Mouse (Mus musculus) lung, postnatal 0 days (tissue): ENCODE results near the gene Man1b1. TPM values are rescaled to one million over a fixed set of nuclear protein-coding genes. Genes with fewer than 3 reads are reported as not detected.

ENCODE experiments used
- ATAC-seq: fragments of 200-750 bp; cut with Nextera tagmentation; 2 replicates; pipeline ENCODE4 v1.8.0; 2017; ENCODE audit warnings: moderate library complexity
- DNase-seq: peaks from one replicate; pipeline ENCODE4 v3.0.0-alpha.2; 2016; ENCODE audit warnings: low spot score
- H3K27ac ChIP-seq: fragments of 300-500 bp; sonication (generic); 2 replicates; pipeline ENCODE4 v1.5.1; 2014; ENCODE audit warnings: antibody characterized with exemption, mild to moderate bottlenecking, low read length, mixed read lengths
- H3K27me3 ChIP-seq: fragments of 300-500 bp; sonication (generic); replicated peaks from 2 replicates; pipeline ENCODE4 v1.6.1; 2014; ENCODE audit warnings: low read length, mixed read lengths; ENCODE audit not compliant: insufficient read depth
- H3K36me3 ChIP-seq: fragments of 300-500 bp; sonication (generic); 2 replicates; pipeline ENCODE4 v1.6.1; 2014; ENCODE audit warnings: low read length, mixed read lengths; ENCODE audit not compliant: insufficient read depth
- H3K4me1 ChIP-seq: fragments of 300-500 bp; sonication (generic); 2 replicates; pipeline ENCODE4 v1.6.1; 2014; ENCODE audit warnings: antibody characterized with exemption, low read depth, low read length, mixed read lengths; ENCODE audit not compliant: insufficient read depth
- H3K4me2 ChIP-seq: fragments of 300-500 bp; sonication (generic); replicated peaks from 2 replicates; pipeline ENCODE4 v1.6.1; 2014; ENCODE audit warnings: low read depth, mild to moderate bottlenecking, low read length, moderate library complexity, mixed read lengths
- H3K4me3 ChIP-seq: fragments of 300-500 bp; sonication (generic); 2 replicates; pipeline ENCODE4 v1.5.1; 2014; ENCODE audit warnings: low read depth, low read length
- H3K9ac ChIP-seq: fragments of 300-500 bp; sonication (generic); replicated peaks from 2 replicates; pipeline ENCODE4 v1.6.1; 2014; ENCODE audit warnings: low read depth, mild to moderate bottlenecking
- H3K9me3 ChIP-seq: fragments of 300-500 bp; sonication (generic); 2 replicates; pipeline ENCODE4 v1.6.1; 2016; ENCODE audit warnings: low read length, mixed read lengths
- CTCF ChIP-seq: IDR thresholded peaks from 2 replicates; pipeline ENCODE4 v1.5.1; 2016; ENCODE audit warnings: antibody characterized with exemption, mild to moderate bottlenecking
- EP300 ChIP-seq: IDR thresholded peaks from 2 replicates; pipeline ENCODE4 v1.6.1; 2016; ENCODE audit warnings: antibody characterized with exemption, mild to moderate bottlenecking, control low read depth
- WGBS: fragments of 180-500 bp; shearing (Covaris S2); extraction: QIAGEN DNeasy Blood & Tissue Kit; methylation state at CpG from one replicate; pipeline ENCODE4 v1.1.7; 2014; 5-methylcytosine and 5-hydroxymethylcytosine counted together
- polyA plus RNA-seq: library from polyadenylated mRNA; unstranded; fragments of >200 nt; fragmentation: Nextera tagmentation; extraction: Ambion mirVana; gene quantifications from 2 replicates; pipeline ENCODE4 v1.2.1, GENCODE M21; 2015

Gene Man1b1
- polyA plus RNA-seq, 1 experiment from 2014 or later: 36.8 TPM

GRCm38 (mm10) chr2:25318119-25318966, 13.8 kb upstream of the Man1b1 start:
- TF ChIP-seq CTCF: no peak
- ATAC-seq (no peak), DNase-seq (no peak)
- no peak overlapping the region for H3K9ac ChIP-seq
- H3K27ac ChIP-seq: no peak overlapping the region
- H3K36me3 ChIP-seq: no peaks in the 10 kb centered on the region
- peak overlapping the region; percentile 33 for H3K4me2 ChIP-seq
- H3K9me3 ChIP-seq: no peaks in the 10 kb centered on the region
- H3K4me1 ChIP-seq: no peaks in the 10 kb centered on the region
- 4% methylated on average over 31 of the region's 31 CpGs for WGBS
- H3K27me3 ChIP-seq: peaks cover 8% of the 10 kb centered on the region
- no peak overlapping the region for H3K4me3 ChIP-seq

- TF ChIP-seq CTCF (no peak), EP300 (no peak)
- DNase-seq (peak; percentile 59), ATAC-seq (peak; percentile 55)
- WGBS: 11% methylated on average over 58 of the region's 58 CpGs
- Histone ChIP-seq H3K27me3 (peaks cover 8% of the 10 kb centered on the region), H3K9me3 (no peaks in the 10 kb centered on the region), H3K4me2 (peak within 1 kb of the TSS; percentile 33), H3K27ac (no peak within 1 kb of the TSS), H3K4me3 (no peak within 1 kb of the TSS), H3K9ac (no peak within 1 kb of the TSS), H3K4me1 (no peaks in the 10 kb centered on the region), H3K36me3 (no peaks in the 10 kb centered on the region)
Measured at GRCm38 (mm10) chr2:25318971-25319773, 13.0 kb upstream of the Man1b1 start, which contains the start of gene Grin1. Gene Grin1, minus strand, starts transcription at chr2:25319187.

GRCm38 (mm10) chr2:25320084-25320483, 12.1 kb upstream of the Man1b1 start:
- H3K36me3 ChIP-seq: no peaks in the 10 kb centered on the region
- DNase-seq (no peak), ATAC-seq (no peak)
- H3K4me1 ChIP-seq: no peaks in the 10 kb centered on the region
- H3K27ac ChIP-seq: no peak overlapping the region
- H3K9ac ChIP-seq: no peak overlapping the region
- 33% methylated on average over 2 of the region's 2 CpGs for WGBS
- no peak overlapping the region for H3K4me3 ChIP-seq
- no peak overlapping the region for H3K4me2 ChIP-seq
- TF ChIP-seq EP300 (no peak), CTCF (no peak)
- H3K27me3 ChIP-seq: peaks cover 8% of the 10 kb centered on the region
- H3K9me3 ChIP-seq: no peaks in the 10 kb centered on the region

GRCm38 (mm10) chr2:25326036-25326435, 6.1 kb upstream of the Man1b1 start:
- ATAC-seq: no peak
- WGBS: 75% methylated on average over 2 of the region's 2 CpGs

GRCm38 (mm10) chr2:25328440-25328839, 3.7 kb upstream of the Man1b1 start:
- Histone ChIP-seq H3K27me3 (no peaks in the 10 kb centered on the region), H3K27ac (no peak overlapping the region), H3K4me2 (no peak overlapping the region), H3K9ac (no peak overlapping the region), H3K9me3 (no peaks in the 10 kb centered on the region), H3K36me3 (no peaks in the 10 kb centered on the region), H3K4me1 (peaks cover 5% of the 10 kb centered on the region), H3K4me3 (no peak overlapping the region)
- DNase-seq: peak; percentile 45
- no peak for ATAC-seq
- TF ChIP-seq EP300 (no peak), CTCF (peak; percentile 73)
- 34% methylated on average over 7 of the region's 7 CpGs for WGBS

More at GRCm38 (mm10) chr2:25326036-25326435, 6.1 kb upstream of the Man1b1 start:
- Histone ChIP-seq H3K4me3 (no peak overlapping the region), H3K27me3 (no peaks in the 10 kb centered on the region), H3K27ac (no peak overlapping the region), H3K9me3 (no peaks in the 10 kb centered on the region), H3K36me3 (no peaks in the 10 kb centered on the region), H3K4me1 (no peaks in the 10 kb centered on the region), H3K9ac (no peak overlapping the region), H3K4me2 (no peak overlapping the region)
- DNase-seq: no peak
- no peak for TF ChIP-seq EP300
- TF ChIP-seq CTCF: no peak

GRCm38 (mm10) chr2:25331470-25331869, 668 bp upstream of the Man1b1 start:
- no peak for ATAC-seq
- 48% methylated on average over 9 of the region's 9 CpGs for WGBS
- peak; percentile 17 for DNase-seq

More at GRCm38 (mm10) chr2:25331470-25331869, 668 bp upstream of the Man1b1 start:
- Histone ChIP-seq H3K9ac (0 out of 2 replicates have a peak overlapping the region, but pooled peaks have one; percentile 84), H3K36me3 (peaks cover 11% of the 10 kb centered on the region), H3K4me3 (peak overlapping the region; percentile 94), H3K4me2 (peak overlapping the region; percentile 74), H3K27ac (no peak overlapping the region), H3K4me1 (peaks cover 8% of the 10 kb centered on the region), H3K9me3 (no peaks in the 10 kb centered on the region), H3K27me3 (no peaks in the 10 kb centered on the region)
- no peak for TF ChIP-seq EP300
- peak; percentile 26 for TF ChIP-seq CTCF
